Mouse (Mus musculus) megakaryocyte-erythroid progenitor cell, adult 5-6 weeks (primary cell): Measurements from ENCODE around the gene Col13a1. TPM values are rescaled to one million over a fixed set of nuclear protein-coding genes. Genes with fewer than 3 reads are reported as not detected.

Source experiments
- ATAC-seq: replicated peaks from 2 replicates; pipeline ENCODE4 v1.8.0; 2016; ENCODE audit warnings: mild to moderate bottlenecking, inconsistent platforms; ENCODE audit not compliant: severe bottlenecking, poor library complexity, low FRiP score, low TSS enrichment
- total RNA-seq, 2 experiments: library from RNA; stranded (forward) in 1 of 2; stranded (reverse) in 1 of 2; fragments of 200-1000, 215-1000 nt in 1 of 2; fragments of >200 nt in 1 of 2; fragmentation: Nextera tagmentation in 1 of 2; gene quantifications; 2 replicates each; pipeline ENCODE4 v1.2.3; 2014 to 2017

Gene Col13a1
- total RNA-seq, 2 experiments from 2014 or later: not detected

- no peak for ATAC-seq
Measured at GRCm38 (mm10) chr10:61837286-61837685, 141.6 kb downstream of the Col13a1 start.

- no peak for ATAC-seq
Measured at GRCm38 (mm10) chr10:61834288-61834687, 144.6 kb downstream of the Col13a1 start.

GRCm38 (mm10) chr10:61832713-61833112, 146.2 kb downstream of the Col13a1 start:
- no peak for ATAC-seq

- no peak for ATAC-seq
Measured at GRCm38 (mm10) chr10:61831741-61832140, 147.2 kb downstream of the Col13a1 start.

- no peak for ATAC-seq
Measured at GRCm38 (mm10) chr10:61831251-61831650, 147.7 kb downstream of the Col13a1 start.

GRCm38 (mm10) chr10:61830817-61831216, 148.1 kb downstream of the Col13a1 start:
- no peak for ATAC-seq

GRCm38 (mm10) chr10:61829046-61829445, 149.9 kb downstream of the Col13a1 start:
- ATAC-seq: no peak

GRCm38 (mm10) chr10:61827950-61828936, 150.7 kb downstream of the Col13a1 start:
- no peak for ATAC-seq

- no peak for ATAC-seq
Measured at GRCm38 (mm10) chr10:61826753-61827435, 152.0 kb downstream of the Col13a1 start.

- ATAC-seq: no peak
Measured at GRCm38 (mm10) chr10:61825979-61826752, 152.7 kb downstream of the Col13a1 start.

GRCm38 (mm10) chr10:61825536-61825935, 153.4 kb downstream of the Col13a1 start:
- no peak for ATAC-seq

- no peak for ATAC-seq
Measured at GRCm38 (mm10) chr10:61823731-61824115, 155.2 kb downstream of the Col13a1 start.

- no peak for ATAC-seq
Measured at GRCm38 (mm10) chr10:61822968-61823730, 155.8 kb downstream of the Col13a1 start.

GRCm38 (mm10) chr10:61820050-61820449, 158.9 kb downstream of the Col13a1 start:
- ATAC-seq: no peak

- no peak for ATAC-seq
Measured at GRCm38 (mm10) chr10:61811987-61812386, 166.9 kb downstream of the Col13a1 start.

- ATAC-seq: no peak
Measured at GRCm38 (mm10) chr10:61798133-61798576, 180.8 kb downstream of the Col13a1 start.

- ATAC-seq: no peak
Measured at GRCm38 (mm10) chr10:61795458-61795857, 183.4 kb downstream of the Col13a1 start.

GRCm38 (mm10) chr10:61794971-61795370, 183.9 kb downstream of the Col13a1 start:
- no peak for ATAC-seq

- no peak for ATAC-seq
Measured at GRCm38 (mm10) chr10:61793015-61793414, 185.9 kb downstream of the Col13a1 start.
